Mouse (Mus musculus) left cerebral cortex, adult 18-20 months (tissue): ENCODE results near the gene Vmn1r14. TPM values are rescaled to one million over a fixed set of nuclear protein-coding genes. Genes with fewer than 3 reads are reported as not detected.
"Not testable (repeated sequence)": the region's sequence is repeated elsewhere in the genome, so short reads cannot be mapped to it uniquely, and the experiment has no call there.

Source experiments
- DNase-seq, 2 experiments: peaks; one replicate each; pipeline ENCODE4 v3.0.0; 2021 to 2022; ENCODE audit warnings: low spot score in 2 of 2, mixed read lengths in 1 of 2
- long read RNA-seq, 2 experiments: library from polyadenylated mRNA; stranded (forward); transcript quantifications; one replicate each; pipeline ENCODE4 v2.0.0; 2021
- total RNA-seq, 2 experiments: library from RNA; stranded (reverse); gene quantifications; 2 replicates each; pipeline ENCODE4 v1.2.3; 2021

The Vmn1r14 gene
- not detected for total RNA-seq
- long read RNA-seq, experiment 1: 0 reads
- long read RNA-seq, experiment 2: 0 reads

GRCm38 (mm10) chr6:57231386-57231785 lies at the start of gene Vmn1r14:
Gene Vmn1r14 (plus strand): TSS chr6:57231686.
- DNase-seq: no peak

- not testable (repeated sequence) for DNase-seq
These were observed 41.5 kb upstream of the Vmn1r14 start for GRCm38 (mm10) chr6:57190016-57190415.

GRCm38 (mm10) chr6:57202990-57203389 lies 28.5 kb upstream of the Vmn1r14 start, which contains the start of gene Vmn1r13:
Gene Vmn1r13 (plus strand): TSS chr6:57203290.
- not testable (repeated sequence) for DNase-seq

- no peak for DNase-seq
These were observed 26.2 kb downstream of the Vmn1r14 start, which contains the start of gene Vmn1r15 for GRCm38 (mm10) chr6:57257652-57258051. Gene Vmn1r15 (plus strand): TSS chr6:57257952.

GRCm38 (mm10) chr6:57260990-57261389 lies 29.5 kb downstream of the Vmn1r14 start:
- DNase-seq: no peak

- DNase-seq: no peak
These were observed 40.4 kb downstream of the Vmn1r14 start for GRCm38 (mm10) chr6:57271881-57272280.

GRCm38 (mm10) chr6:57272517-57272916 lies 41.0 kb downstream of the Vmn1r14 start:
- DNase-seq: no peak

GRCm38 (mm10) chr6:57278952-57279351 lies 47.5 kb downstream of the Vmn1r14 start:
- DNase-seq: no peak

Other genes with a start within 250 kb of the Vmn1r14 start
- not detected for gene Vmn1r6, start 234.4 kb upstream of the Vmn1r14 start, total RNA-seq
- gene Vmn1r7, start 206.4 kb upstream of the Vmn1r14 start, total RNA-seq: not detected
- gene Vmn1r8, start 199.4 kb upstream of the Vmn1r14 start, total RNA-seq: not detected
- gene Vmn1r9, start 164.9 kb upstream of the Vmn1r14 start, total RNA-seq: not detected
- gene Vmn1r10, start 122.2 kb upstream of the Vmn1r14 start, total RNA-seq: not detected
- not detected for gene Vmn1r11, start 98.2 kb upstream of the Vmn1r14 start, total RNA-seq
- not detected for gene Vmn1r12, start 74.8 kb upstream of the Vmn1r14 start, total RNA-seq
- not detected for gene Vmn1r13, start 28.4 kb upstream of the Vmn1r14 start, total RNA-seq
- gene Vmn1r15, start 26.3 kb downstream of the Vmn1r14 start, total RNA-seq: not detected
- gene Vmn1r16, start 97.8 kb downstream of the Vmn1r14 start, total RNA-seq: not detected
- not detected for gene Vmn1r17, start 132.0 kb downstream of the Vmn1r14 start, total RNA-seq
- gene Vmn1r18, start 164.1 kb downstream of the Vmn1r14 start, total RNA-seq: not detected
- not detected for gene Vmn1r19, start 172.1 kb downstream of the Vmn1r14 start, total RNA-seq
- gene Vmn1r20, start 197.2 kb downstream of the Vmn1r14 start, total RNA-seq: not detected